Mouse (Mus musculus): ENCODE measurements around the gene Olfr190. TPM values are rescaled to one million over a fixed set of nuclear protein-coding genes. Genes with fewer than 3 reads are reported as not detected.
"Not testable (repeated sequence)": the region's sequence is repeated elsewhere in the genome, so short reads cannot be mapped to it uniquely, and the experiment has no call there.

Gene Olfr190
- not detected in 2 replicates for polyA plus RNA-seq (2012; rRNA removed)

- no peak for DNase-seq
- Histone ChIP-seq H3K4me3 (ENCODE audit: insufficient read depth, low read depth, low read length) (no peak within 1 kb of the TSS), H3K4me1 (ENCODE audit: control insufficient read depth, insufficient read depth, low read length) (no peaks in the 10 kb centered on the region), H3K27me3 (replicated peaks; ENCODE audit: control insufficient read depth, insufficient read depth, low read length) (no peaks in the 10 kb centered on the region), H3K27ac (ENCODE audit: insufficient read depth, low read depth, low read length) (no peak within 1 kb of the TSS), H3K36me3 (ENCODE audit: control insufficient read depth, insufficient read depth, low read length) (no peaks in the 10 kb centered on the region)
- 81% methylated on average over 5 of the region's 5 CpGs for WGBS
- TF ChIP-seq CTCF (conservative IDR thresholded peaks at IDR 0.05; ENCODE audit: insufficient read depth, insufficient read length, low read depth, low read length), result no peak
- no peak for TF ChIP-seq POLR2A (IDR thresholded peaks at IDR 0.05; ENCODE audit: low read depth, low read length)
Observed at GRCm38 (mm10) chr16:59077905-59078304, at the start of gene Olfr190. Gene Olfr190, minus strand, starts transcription at chr16:59078005.

DNA sequence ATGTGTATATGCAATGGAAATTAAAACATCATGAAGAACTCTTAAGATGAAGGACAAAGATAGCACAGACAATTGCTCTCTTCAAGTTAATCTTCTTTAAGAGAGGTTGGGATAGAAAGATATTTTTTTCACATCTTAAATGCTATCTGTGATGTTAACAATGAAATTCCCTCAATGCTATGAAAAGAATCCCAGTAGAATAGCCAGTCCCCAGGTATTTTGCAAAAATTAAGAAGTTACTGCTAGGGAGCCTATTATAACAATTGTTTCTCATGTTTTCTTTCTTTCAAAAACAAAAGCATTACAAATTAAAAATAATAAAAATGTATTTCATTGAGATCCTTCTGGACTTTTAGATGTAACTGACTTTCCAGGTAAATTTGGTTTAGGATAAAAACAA, 43.2 kb upstream of the Olfr190 start, which contains the start of gene Olfr194:
Gene Olfr194 (minus strand): TSS at position 101 of the 400 bp plus-strand sequence.
- no peaks in the 10 kb centered on the region for H3K27me3 ChIP-seq (replicated peaks; ENCODE audit: control insufficient read depth, insufficient read depth, low read length)
- no peak within 1 kb of the TSS for H3K4me3 ChIP-seq (ENCODE audit: insufficient read depth, low read depth, low read length)
- DNase-seq, result no peak
- no peaks in the 10 kb centered on the region for H3K4me1 ChIP-seq (ENCODE audit: control insufficient read depth, insufficient read depth, low read length)
- H3K27ac ChIP-seq (ENCODE audit: insufficient read depth, low read depth, low read length), result no peak within 1 kb of the TSS
- TF ChIP-seq CTCF (conservative IDR thresholded peaks at IDR 0.05; ENCODE audit: insufficient read depth, insufficient read length, low read depth, low read length) (no peak), POLR2A (IDR thresholded peaks at IDR 0.05; ENCODE audit: low read depth, low read length) (no peak)
- no peaks in the 10 kb centered on the region for H3K36me3 ChIP-seq (ENCODE audit: control insufficient read depth, insufficient read depth, low read length)

GRCm38 (mm10) chr16:59111781-59112180, 34.0 kb upstream of the Olfr190 start, which contains the start of gene Olfr193:
Gene Olfr193, minus strand, starts transcription at chr16:59111881.
- DNase-seq, result no peak
- no peak within 1 kb of the TSS for H3K27ac ChIP-seq (ENCODE audit: insufficient read depth, low read depth, low read length)
- no peaks in the 10 kb centered on the region for H3K4me1 ChIP-seq (ENCODE audit: control insufficient read depth, insufficient read depth, low read length)
- H3K36me3 ChIP-seq (ENCODE audit: control insufficient read depth, insufficient read depth, low read length), result no peaks in the 10 kb centered on the region
- H3K27me3 ChIP-seq (replicated peaks; ENCODE audit: control insufficient read depth, insufficient read depth, low read length), result no peaks in the 10 kb centered on the region
- WGBS, result 89% methylated on average over 1 of the region's 1 CpGs
- no peak for TF ChIP-seq POLR2A (IDR thresholded peaks at IDR 0.05; ENCODE audit: low read depth, low read length)
- no peak for TF ChIP-seq CTCF (conservative IDR thresholded peaks at IDR 0.05; ENCODE audit: insufficient read depth, insufficient read length, low read depth, low read length)
- H3K4me3 ChIP-seq (ENCODE audit: insufficient read depth, low read depth, low read length), result no peak within 1 kb of the TSS

- H3K27me3 ChIP-seq (replicated peaks; ENCODE audit: control insufficient read depth, insufficient read depth, low read length); H3K4me1 ChIP-seq (ENCODE audit: control insufficient read depth, insufficient read depth, low read length); H3K4me3 ChIP-seq (ENCODE audit: insufficient read depth, low read depth, low read length); H3K36me3 ChIP-seq (ENCODE audit: control insufficient read depth, insufficient read depth, low read length); DNase-seq; H3K27ac ChIP-seq (ENCODE audit: insufficient read depth, low read depth, low read length): not testable (repeated sequence)
- WGBS, result 50% methylated on average over 5 of the region's 5 CpGs
Observed at GRCm38 (mm10) chr16:59108522-59108921, 30.7 kb upstream of the Olfr190 start.

DNA sequence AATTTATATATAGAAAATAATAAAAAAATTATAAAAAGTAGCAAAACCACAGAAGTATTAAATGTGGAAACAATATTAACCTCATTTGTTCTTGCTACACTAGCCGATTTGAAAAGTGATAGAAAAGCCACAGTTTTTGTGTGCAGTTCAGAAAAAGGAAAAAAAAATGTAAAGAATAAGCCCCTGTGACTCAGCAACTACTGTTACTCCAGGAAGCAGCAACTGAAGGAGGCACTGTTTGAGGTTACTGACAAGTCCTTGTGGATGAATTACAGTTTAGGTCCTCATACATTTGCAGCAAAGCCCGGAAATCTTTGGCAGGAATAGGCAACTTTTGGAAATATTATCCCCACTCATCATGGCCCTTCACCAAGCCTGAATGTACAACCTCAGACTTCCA, 27.5 kb upstream of the Olfr190 start:
- no peak for DNase-seq
- Histone ChIP-seq H3K27ac (ENCODE audit: insufficient read depth, low read depth, low read length) (no peak overlapping the region), H3K27me3 (replicated peaks; ENCODE audit: control insufficient read depth, insufficient read depth, low read length) (no peaks in the 10 kb centered on the region), H3K4me3 (ENCODE audit: insufficient read depth, low read depth, low read length) (no peak overlapping the region), H3K36me3 (ENCODE audit: control insufficient read depth, insufficient read depth, low read length) (no peaks in the 10 kb centered on the region), H3K4me1 (ENCODE audit: control insufficient read depth, insufficient read depth, low read length) (no peaks in the 10 kb centered on the region)
- TF ChIP-seq CTCF (conservative IDR thresholded peaks at IDR 0.05; ENCODE audit: insufficient read depth, insufficient read length, low read depth, low read length), result no peak
- no peak for TF ChIP-seq POLR2A (IDR thresholded peaks at IDR 0.05; ENCODE audit: low read depth, low read length)
- WGBS, result 80% methylated on average over 2 of the region's 2 CpGs

GRCm38 (mm10) chr16:59089722-59090121, 11.9 kb upstream of the Olfr190 start, which contains the start of gene Olfr191:
Gene Olfr191, minus strand, starts transcription at chr16:59089822.
- DNase-seq; H3K27ac ChIP-seq (ENCODE audit: insufficient read depth, low read depth, low read length); H3K4me3 ChIP-seq (ENCODE audit: insufficient read depth, low read depth, low read length); H3K27me3 ChIP-seq (replicated peaks; ENCODE audit: control insufficient read depth, insufficient read depth, low read length); H3K36me3 ChIP-seq (ENCODE audit: control insufficient read depth, insufficient read depth, low read length); H3K4me1 ChIP-seq (ENCODE audit: control insufficient read depth, insufficient read depth, low read length): not testable (repeated sequence)
- WGBS, result 38% methylated on average over 1 of the region's 1 CpGs

- not testable (repeated sequence) for H3K36me3 ChIP-seq (ENCODE audit: control insufficient read depth, insufficient read depth, low read length); H3K4me3 ChIP-seq (ENCODE audit: insufficient read depth, low read depth, low read length); H3K27ac ChIP-seq (ENCODE audit: insufficient read depth, low read depth, low read length); H3K4me1 ChIP-seq (ENCODE audit: control insufficient read depth, insufficient read depth, low read length); H3K27me3 ChIP-seq (replicated peaks; ENCODE audit: control insufficient read depth, insufficient read depth, low read length); DNase-seq
- 81% methylated on average over 2 of the region's 2 CpGs for WGBS
Observed at GRCm38 (mm10) chr16:59081113-59081512, 3.3 kb upstream of the Olfr190 start.

DNA sequence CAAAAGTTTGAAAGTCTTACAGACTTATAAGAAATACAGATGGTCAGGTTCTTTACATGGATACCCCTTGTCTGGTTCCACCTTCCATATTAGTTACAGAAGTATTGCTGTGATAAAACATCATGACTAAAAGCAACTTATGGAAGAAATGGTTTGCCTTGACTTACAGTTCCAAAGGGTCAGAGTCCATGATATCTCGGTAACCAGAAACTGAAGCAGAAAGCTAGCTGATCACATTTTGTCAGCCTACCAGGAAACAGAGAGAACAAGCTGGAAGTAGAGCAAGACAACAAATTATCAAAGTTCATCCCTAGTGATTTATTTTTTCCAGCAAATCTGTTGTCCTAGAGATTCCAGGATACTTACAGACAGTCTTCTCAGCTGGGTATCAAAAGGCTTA, 4.3 kb downstream of the Olfr190 start:
- Histone ChIP-seq H3K36me3 (ENCODE audit: control insufficient read depth, insufficient read depth, low read length) (no peaks in the 10 kb centered on the region), H3K4me1 (ENCODE audit: control insufficient read depth, insufficient read depth, low read length) (no peaks in the 10 kb centered on the region), H3K4me3 (ENCODE audit: insufficient read depth, low read depth, low read length) (no peak overlapping the region), H3K27me3 (replicated peaks; ENCODE audit: control insufficient read depth, insufficient read depth, low read length) (no peaks in the 10 kb centered on the region), H3K27ac (ENCODE audit: insufficient read depth, low read depth, low read length) (no peak overlapping the region)
- DNase-seq, result no peak
- no peak for TF ChIP-seq POLR2A (IDR thresholded peaks at IDR 0.05; ENCODE audit: low read depth, low read length)
- 59% methylated on average over 1 of the region's 1 CpGs for WGBS

All from kidney, adult 2 months (tissue).